Mouse (Mus musculus) intestine, postnatal 0 days (tissue): ENCODE results near the gene Rbms1. TPM values are rescaled to one million over a fixed set of nuclear protein-coding genes. Genes with fewer than 3 reads are reported as not detected.
A peak's percentile ranks its signal among the peaks of the same experiment; 100 is the strongest.

ENCODE experiments used
- ATAC-seq: fragments of 200-750 bp; cut with Nextera tagmentation; 2 replicates; pipeline ENCODE4 v1.8.0; 2017; ENCODE audit warnings: mild to moderate bottlenecking, moderate TSS enrichment, moderate library complexity
- H3K27ac ChIP-seq: fragments of 300-500 bp; sonication (generic); 2 replicates; pipeline ENCODE4 v1.5.1; 2014; ENCODE audit warnings: mild to moderate bottlenecking, low read depth, low read length, moderate library complexity
- H3K27me3 ChIP-seq: fragments of 300-500 bp; sonication (generic); replicated peaks from 2 replicates; pipeline ENCODE4 v1.6.1; 2014; ENCODE audit warnings: low read length, mixed read lengths; ENCODE audit not compliant: control insufficient read depth, insufficient read depth
- H3K36me3 ChIP-seq: fragments of 300-500 bp; sonication (generic); 2 replicates; pipeline ENCODE4 v1.6.1; 2014; ENCODE audit warnings: mild to moderate bottlenecking, moderate library complexity; ENCODE audit not compliant: control insufficient read depth, insufficient read depth
- H3K4me1 ChIP-seq: fragments of 300-500 bp; sonication (generic); replicated peaks from 2 replicates; pipeline ENCODE4 v1.6.1; 2014; ENCODE audit warnings: antibody characterized with exemption, low read length, mixed read lengths; ENCODE audit not compliant: control insufficient read depth, insufficient read depth
- H3K4me2 ChIP-seq: fragments of 300-500 bp; sonication (generic); replicated peaks from 2 replicates; pipeline ENCODE4 v1.6.1; 2014; ENCODE audit warnings: low read depth, mild to moderate bottlenecking, moderate library complexity
- H3K4me3 ChIP-seq: fragments of 300-500 bp; sonication (generic); 2 replicates; pipeline ENCODE4 v1.5.1; 2014; ENCODE audit warnings: low read depth, low read length
- H3K9ac ChIP-seq: fragments of 300-500 bp; sonication (generic); 2 replicates; pipeline ENCODE4 v1.6.1; 2014; ENCODE audit warnings: mild to moderate bottlenecking, low read depth, low read length
- H3K9me3 ChIP-seq: fragments of 300-500 bp; sonication (generic); 2 replicates; pipeline ENCODE4 v1.6.1; 2016; ENCODE audit warnings: mixed run types; ENCODE audit not compliant: control insufficient read depth
- CTCF ChIP-seq: sonication (generic); IDR thresholded peaks from 2 replicates; pipeline ENCODE4 v1.5.1; 2016; ENCODE audit warnings: low read depth, mild to moderate bottlenecking, control low read depth, antibody characterized with exemption, moderate library complexity
- WGBS: fragments of 180-500 bp; shearing (Covaris S2); extraction: QIAGEN DNeasy Blood & Tissue Kit; methylation state at CpG from one replicate; pipeline ENCODE4 v1.1.7; 2014; 5-methylcytosine and 5-hydroxymethylcytosine counted together
- polyA plus RNA-seq: library from polyadenylated mRNA; unstranded; fragments of >200 nt; fragmentation: Nextera tagmentation; extraction: Ambion mirVana; gene quantifications from 2 replicates; pipeline ENCODE4 v1.2.1, GENCODE M21; 2015

Gene Rbms1
- polyA plus RNA-seq, 1 experiment from 2014 or later, result 41.4 TPM

DNA sequence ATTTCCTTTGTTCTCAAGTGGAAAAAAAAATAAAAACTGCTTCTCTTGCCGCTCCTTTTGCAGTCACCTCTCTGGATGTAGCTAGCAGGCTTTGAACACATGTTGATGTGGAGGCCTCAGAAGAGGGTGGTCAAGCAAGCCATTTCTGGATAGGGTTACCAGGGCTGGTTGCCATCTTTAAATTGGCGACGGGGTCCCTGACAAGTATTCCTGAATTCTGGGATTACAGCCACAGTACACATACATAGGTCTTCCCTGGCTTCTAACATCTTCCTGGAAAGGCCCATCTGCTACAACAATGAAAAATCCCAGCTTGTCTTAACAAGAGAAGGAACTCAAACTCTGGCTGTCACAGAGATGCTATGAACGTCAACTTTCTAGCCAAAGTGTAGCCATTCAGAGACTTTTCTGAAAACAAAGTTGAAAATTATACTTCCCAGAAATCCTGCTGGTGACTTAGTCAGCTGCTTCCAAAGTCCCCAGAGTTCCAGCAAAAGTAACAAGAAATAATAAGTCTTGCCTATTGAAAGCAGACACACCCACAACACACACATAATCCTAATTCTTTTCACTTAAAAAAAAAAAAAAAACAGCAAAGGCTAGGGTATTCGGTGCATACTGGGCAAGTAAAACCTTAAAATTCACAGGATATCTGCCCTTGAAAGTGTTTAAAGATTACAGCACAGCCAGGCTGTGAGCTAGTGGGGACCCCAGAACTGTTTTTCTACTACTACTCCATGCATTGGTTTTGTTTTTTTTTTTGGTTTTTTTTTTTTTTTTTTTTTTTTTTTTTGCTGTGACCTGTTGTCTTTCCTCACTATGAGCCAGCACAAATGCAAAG lies 80.6 kb downstream of the Rbms1 start:
- Histone ChIP-seq H3K9ac (no peak overlapping the region), H3K27me3 (no peaks in the 10 kb centered on the region), H3K36me3 (0 out of 2 replicates have a peak, but pooled peaks cover 3% of the 10 kb centered on the region), H3K4me2 (no peak overlapping the region), H3K9me3 (no peaks in the 10 kb centered on the region), H3K4me3 (no peak overlapping the region), H3K27ac (no peak overlapping the region), H3K4me1 (no peaks in the 10 kb centered on the region; the same call in 1 of the 2 replicates)
- WGBS, result 63% methylated on average over 5 of the region's 5 CpGs
- TF ChIP-seq CTCF, result no peak
- no peak for ATAC-seq

DNA sequence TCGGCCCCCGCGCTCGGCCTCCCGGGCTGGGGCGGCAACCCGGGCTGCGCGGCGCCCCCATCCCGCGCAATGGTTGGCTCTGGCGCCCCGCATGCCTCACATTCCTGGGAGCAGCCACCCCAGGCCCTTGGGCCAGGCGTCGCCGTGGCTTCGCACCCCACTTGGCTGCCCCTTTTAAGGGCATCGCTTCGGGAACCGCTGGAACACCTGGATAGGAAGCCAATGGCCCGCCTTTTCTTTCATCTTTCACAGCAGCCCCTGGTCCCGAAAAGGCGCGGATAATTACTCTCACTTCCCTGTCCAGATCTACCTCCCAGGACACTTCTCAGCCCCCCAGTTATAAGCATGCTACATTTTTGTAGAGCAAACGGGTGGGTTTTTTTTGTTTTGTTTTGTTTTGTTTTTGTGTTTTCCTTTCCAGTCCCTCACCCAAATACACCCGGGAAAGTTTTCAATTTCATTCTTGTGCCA lies 81.4 kb downstream of the Rbms1 start:
- Histone ChIP-seq H3K9me3 (no peaks in the 10 kb centered on the region), H3K27ac (peak overlapping the region; percentile 86), H3K9ac (peak overlapping the region; percentile 85), H3K4me2 (peak overlapping the region; percentile 88), H3K4me3 (peak overlapping the region; percentile 93), H3K4me1 (peaks cover 3% of the 10 kb centered on the region; the same call in 1 of the 2 replicates), H3K27me3 (no peaks in the 10 kb centered on the region), H3K36me3 (0 out of 2 replicates have a peak, but pooled peaks cover 3% of the 10 kb centered on the region)
- ATAC-seq, result no peak
- 3% methylated on average over 22 of the region's 27 CpGs for WGBS
- TF ChIP-seq CTCF, result no peak

DNA sequence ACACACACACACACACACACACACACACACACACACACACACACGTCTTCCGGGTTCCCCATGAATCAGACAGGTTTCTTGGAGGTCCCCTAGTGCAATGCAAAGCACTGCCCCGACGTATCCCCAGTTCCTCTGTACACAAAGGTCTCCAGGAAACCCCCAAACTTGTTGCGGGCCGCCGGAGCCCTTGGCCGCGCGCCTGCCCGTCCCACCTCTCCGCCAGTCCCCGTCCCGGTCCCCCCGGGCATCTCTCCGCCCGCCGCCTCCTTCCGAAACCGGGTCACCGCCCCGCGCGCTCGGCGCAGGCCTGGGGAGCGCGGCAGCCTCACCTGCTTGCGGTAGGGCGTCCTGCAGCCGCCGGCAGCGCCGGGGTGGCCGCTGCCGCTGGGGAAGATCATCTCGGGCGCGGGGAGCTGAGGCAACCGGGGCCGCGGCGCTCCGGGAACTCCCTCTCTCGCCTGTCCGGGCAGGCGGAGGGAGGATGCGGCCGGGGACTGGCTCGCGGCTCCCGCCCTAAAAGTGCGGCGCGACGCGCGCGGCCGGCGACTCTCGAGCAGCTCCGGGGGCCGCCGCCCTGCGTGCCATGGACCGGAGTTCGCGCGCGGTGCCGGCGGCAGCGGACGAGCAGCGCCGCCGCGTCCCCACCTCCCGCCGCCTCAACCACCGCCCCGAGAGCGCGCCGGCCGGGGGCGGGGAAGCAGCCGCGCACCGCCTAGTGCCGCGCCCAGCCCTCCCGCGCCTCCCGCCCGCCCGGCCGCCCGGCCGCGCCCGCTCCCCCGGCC lies 82.0 kb downstream of the Rbms1 start:
- Histone ChIP-seq H3K27me3 (no peaks in the 10 kb centered on the region), H3K27ac (peak overlapping the region; percentile 86), H3K4me1 (peaks cover 4% of the 10 kb centered on the region; the same call in 1 of the 2 replicates), H3K9ac (peak overlapping the region; percentile 85), H3K4me3 (peak overlapping the region; percentile 93), H3K4me2 (peak overlapping the region; percentile 88), H3K36me3 (0 out of 2 replicates have a peak, but pooled peaks cover 3% of the 10 kb centered on the region), H3K9me3 (no peaks in the 10 kb centered on the region)
- TF ChIP-seq CTCF, result 0 out of 2 replicates have a peak, but pooled peaks have one; percentile 10
- ATAC-seq, result peak; percentile 88
- WGBS, result under 1% methylated on average over 69 of the region's 104 CpGs

DNA sequence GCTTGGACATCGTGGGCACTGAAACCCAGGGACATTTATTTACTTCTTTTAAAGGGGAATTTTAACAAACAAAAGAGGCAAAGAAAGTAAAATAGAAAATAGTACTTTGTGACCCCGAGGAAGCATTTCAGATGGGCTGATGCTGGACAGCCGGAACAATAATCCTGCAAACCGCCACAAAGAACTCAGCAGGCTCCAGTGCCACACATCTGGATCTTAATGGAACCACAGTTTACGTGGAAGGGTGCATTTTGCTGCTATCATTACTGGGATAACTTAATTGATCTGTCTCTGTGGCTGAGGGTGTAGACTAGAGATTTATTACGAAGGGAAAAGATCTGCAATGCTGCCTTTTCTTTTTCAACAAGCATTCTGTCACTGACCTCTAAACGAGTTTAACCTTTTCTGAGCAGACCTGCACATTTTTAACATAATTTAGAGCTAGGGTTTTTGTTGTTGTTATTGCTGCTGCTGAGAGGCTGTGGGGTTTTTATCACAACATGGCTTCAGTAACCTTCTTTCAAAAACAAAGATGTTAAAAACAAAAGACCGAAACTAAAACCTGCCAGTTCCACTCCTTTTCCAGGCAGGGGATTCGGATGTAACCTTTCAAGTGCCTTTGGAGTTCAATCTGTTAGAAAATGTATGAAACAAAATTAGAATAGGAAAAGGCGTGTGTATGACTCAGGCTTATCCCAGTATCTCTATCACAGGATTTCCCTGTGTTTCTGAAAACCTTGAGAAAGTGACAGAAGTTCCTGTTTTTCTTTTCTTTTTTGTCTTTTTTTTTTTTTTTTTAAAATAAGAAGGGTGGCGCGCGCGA lies 82.8 kb downstream of the Rbms1 start:
- H3K36me3 ChIP-seq, result 0 out of 2 replicates have a peak, but pooled peaks cover 3% of the 10 kb centered on the region
- H3K27ac ChIP-seq, result peak overlapping the region; percentile 86; the same call in 1 of the 2 replicates
- peak overlapping the region; percentile 85 for H3K9ac ChIP-seq
- WGBS, result 24% methylated on average over 14 of the region's 14 CpGs
- H3K4me2 ChIP-seq, result peak overlapping the region; percentile 88
- peak overlapping the region; percentile 93 for H3K4me3 ChIP-seq
- H3K9me3 ChIP-seq, result no peaks in the 10 kb centered on the region
- no peak for ATAC-seq
- peaks cover 4% of the 10 kb centered on the region; the same call in 1 of the 2 replicates for H3K4me1 ChIP-seq
- no peak for TF ChIP-seq CTCF
- H3K27me3 ChIP-seq, result no peaks in the 10 kb centered on the region

DNA sequence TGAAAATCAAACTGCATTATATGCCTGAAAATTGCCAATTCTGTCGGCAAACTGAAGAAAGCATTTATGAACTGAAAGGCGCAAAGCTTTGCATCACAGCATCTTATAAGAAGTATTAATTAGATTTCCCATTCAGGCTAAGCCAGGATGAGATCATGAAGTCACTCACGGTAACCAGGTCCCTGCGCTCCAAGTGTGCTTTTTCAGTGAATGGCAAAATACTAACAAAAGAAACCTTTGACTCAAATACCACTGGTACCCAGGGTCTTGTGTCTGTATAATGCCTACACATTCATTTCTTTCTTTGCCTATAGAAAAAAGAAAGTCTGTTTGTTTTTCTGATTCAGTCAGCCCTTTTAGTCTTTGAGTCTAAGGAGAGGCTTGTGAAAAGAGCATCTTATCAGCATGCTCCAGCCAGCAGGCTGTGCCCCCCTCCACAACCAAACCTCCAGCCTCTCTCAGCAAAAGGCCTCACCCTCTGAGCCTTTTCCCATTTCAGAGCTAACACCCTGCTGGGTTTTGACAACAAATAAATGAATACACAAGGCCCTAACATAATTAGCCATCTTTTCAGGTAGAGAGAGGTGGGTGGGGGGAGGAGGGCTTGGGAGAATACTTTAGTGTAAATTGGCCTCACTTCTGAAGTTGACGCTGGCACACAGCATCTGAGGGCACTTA lies 83.7 kb downstream of the Rbms1 start:
- TF ChIP-seq CTCF, result no peak
- H3K4me2 ChIP-seq, result peak overlapping the region; percentile 88
- no peaks in the 10 kb centered on the region for H3K27me3 ChIP-seq
- WGBS, result 86% methylated on average over 5 of the region's 5 CpGs
- no peak overlapping the region for H3K27ac ChIP-seq
- no peak for ATAC-seq
- no peak overlapping the region for H3K9ac ChIP-seq
- peaks cover 4% of the 10 kb centered on the region; the same call in 1 of the 2 replicates for H3K4me1 ChIP-seq
- H3K4me3 ChIP-seq, result no peak overlapping the region
- H3K36me3 ChIP-seq, result 0 out of 2 replicates have a peak, but pooled peaks cover 3% of the 10 kb centered on the region
- no peaks in the 10 kb centered on the region for H3K9me3 ChIP-seq
